Mouse (Mus musculus): ENCODE results near the gene Asb1.

Asb1 gene

DNA sequence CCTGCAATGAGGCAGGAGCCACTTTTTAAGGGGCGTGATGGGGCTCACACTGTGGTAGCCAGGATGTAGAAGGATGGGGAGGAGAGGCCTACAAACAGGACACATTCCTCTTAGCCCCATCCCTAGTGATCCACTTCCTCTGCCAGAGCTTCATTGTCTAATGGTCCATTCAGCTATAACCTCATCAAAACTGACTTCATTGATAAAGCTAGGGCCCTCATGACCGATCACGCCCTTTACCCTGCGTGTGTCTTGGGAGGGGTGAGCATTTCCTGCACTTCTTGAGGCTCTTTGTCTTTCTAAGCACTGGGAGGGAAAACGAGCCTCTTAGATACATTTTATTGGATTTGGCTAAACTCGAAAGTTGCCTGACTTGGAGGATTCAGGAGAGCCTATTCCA is 66.8 kb downstream of the Asb1 start:
- no peak for DNase-seq (ENCODE audit: low spot score)
